Mouse (Mus musculus): ENCODE data around the gene Arhgap19. TPM values are rescaled to one million over a fixed set of nuclear protein-coding genes. Genes with fewer than 3 reads are reported as not detected.
A peak's percentile ranks its signal among the peaks of the same experiment; 100 is the strongest.

Arhgap19 gene
- polyA plus RNA-seq, 1 experiment from 2014 or later = 23.2 TPM

GRCm38 (mm10) chr19:41841105-41841750 is 39.4 kb upstream of the Arhgap19 start:
- Histone ChIP-seq H3K9ac (no peak overlapping the region), H3K4me2 (no peak overlapping the region), H3K36me3 (no peaks in the 10 kb centered on the region), H3K27ac (no peak overlapping the region), H3K4me3 (no peak overlapping the region), H3K27me3 (peaks cover 15% of the 10 kb centered on the region), H3K4me1 (peaks cover 6% of the 10 kb centered on the region), H3K9me3 (no peaks in the 10 kb centered on the region)
- 77% methylated on average over 7 of the region's 7 CpGs for WGBS
- ATAC-seq (ENCODE audit: insufficient number of reproducible peaks, insufficient read depth, low FRiP score, low TSS enrichment, low read depth) = no peak

GRCm38 (mm10) chr19:41839685-41840084 is 37.8 kb upstream of the Arhgap19 start:
- H3K36me3 ChIP-seq = no peaks in the 10 kb centered on the region
- no peak overlapping the region for H3K9ac ChIP-seq
- WGBS = 95% methylated on average over 3 of the region's 3 CpGs
- no peaks in the 10 kb centered on the region for H3K27me3 ChIP-seq
- no peak overlapping the region for H3K4me2 ChIP-seq
- no peaks in the 10 kb centered on the region for H3K9me3 ChIP-seq
- no peak overlapping the region for H3K4me3 ChIP-seq
- no peak overlapping the region for H3K27ac ChIP-seq
- peaks cover 12% of the 10 kb centered on the region for H3K4me1 ChIP-seq
- ATAC-seq (ENCODE audit: insufficient number of reproducible peaks, insufficient read depth, low FRiP score, low TSS enrichment, low read depth) = no peak

- WGBS = 82% methylated on average over 6 of the region's 6 CpGs
- ATAC-seq (ENCODE audit: insufficient number of reproducible peaks, insufficient read depth, low FRiP score, low TSS enrichment, low read depth) = no peak
- Histone ChIP-seq H3K4me2 (no peak overlapping the region), H3K9me3 (no peaks in the 10 kb centered on the region), H3K9ac (no peak overlapping the region), H3K36me3 (no peaks in the 10 kb centered on the region), H3K4me1 (peaks cover 12% of the 10 kb centered on the region), H3K27ac (no peak overlapping the region), H3K27me3 (peaks cover 3% of the 10 kb centered on the region; the same call in 1 of the 2 replicates), H3K4me3 (no peak overlapping the region)
Measured at GRCm38 (mm10) chr19:41838808-41839207, 37.0 kb upstream of the Arhgap19 start.

GRCm38 (mm10) chr19:41837917-41838261 is 36.0 kb upstream of the Arhgap19 start:
- Histone ChIP-seq H3K9me3 (no peaks in the 10 kb centered on the region), H3K27ac (no peak overlapping the region; the same call in 1 of the 2 replicates), H3K4me3 (no peak overlapping the region), H3K4me2 (no peak overlapping the region; the same call in 1 of the 2 replicates), H3K36me3 (no peaks in the 10 kb centered on the region), H3K27me3 (peaks cover 12% of the 10 kb centered on the region), H3K9ac (no peak overlapping the region), H3K4me1 (peaks cover 12% of the 10 kb centered on the region)
- ATAC-seq (ENCODE audit: insufficient number of reproducible peaks, insufficient read depth, low FRiP score, low TSS enrichment, low read depth) = no peak
- WGBS = 62% methylated on average over 4 of the region's 4 CpGs

GRCm38 (mm10) chr19:41837194-41837916 is 35.5 kb upstream of the Arhgap19 start:
- Histone ChIP-seq H3K9ac (0 out of 2 replicates have a peak overlapping the region, but pooled peaks have one; percentile 32), H3K4me3 (no peak overlapping the region), H3K36me3 (no peaks in the 10 kb centered on the region), H3K4me1 (peaks cover 15% of the 10 kb centered on the region), H3K4me2 (no peak overlapping the region), H3K27ac (no peak overlapping the region; the same call in 1 of the 2 replicates), H3K9me3 (no peaks in the 10 kb centered on the region), H3K27me3 (peaks cover 17% of the 10 kb centered on the region)
- 61% methylated on average over 9 of the region's 9 CpGs for WGBS
- no peak for ATAC-seq (ENCODE audit: insufficient number of reproducible peaks, insufficient read depth, low FRiP score, low TSS enrichment, low read depth)

- Histone ChIP-seq H3K4me1 (peaks cover 19% of the 10 kb centered on the region), H3K27ac (no peak overlapping the region), H3K36me3 (no peaks in the 10 kb centered on the region), H3K4me2 (no peak overlapping the region), H3K27me3 (peaks cover 23% of the 10 kb centered on the region), H3K4me3 (no peak overlapping the region), H3K9me3 (no peaks in the 10 kb centered on the region), H3K9ac (no peak overlapping the region)
- 59% methylated on average over 3 of the region's 3 CpGs for WGBS
- ATAC-seq (ENCODE audit: insufficient number of reproducible peaks, insufficient read depth, low FRiP score, low TSS enrichment, low read depth) = no peak
Measured at GRCm38 (mm10) chr19:41836719-41837118, 34.9 kb upstream of the Arhgap19 start.

DNA sequence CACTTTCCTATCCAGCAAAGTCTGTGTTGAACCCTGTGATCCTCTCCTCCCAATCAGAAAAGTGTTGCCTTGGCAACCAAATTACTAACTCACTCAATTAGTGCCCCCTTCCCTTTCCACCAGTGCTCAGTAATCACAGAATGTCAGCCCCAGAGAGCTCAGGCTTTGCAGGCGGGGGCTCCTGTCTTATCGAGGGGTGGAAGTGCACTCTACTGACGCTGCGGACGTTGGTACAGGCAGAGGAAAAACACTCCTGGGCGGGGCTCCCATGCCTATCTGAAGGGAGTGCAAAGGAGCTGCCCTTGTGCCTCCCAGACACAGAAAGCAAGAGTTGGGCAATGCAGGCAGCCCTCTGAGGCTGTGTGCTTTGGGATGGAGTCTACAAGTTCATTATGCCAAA is 34.0 kb upstream of the Arhgap19 start:
- peaks cover 31% of the 10 kb centered on the region for H3K27me3 ChIP-seq
- H3K4me3 ChIP-seq = peak overlapping the region; percentile 14; the same call in 1 of the 2 replicates
- WGBS = 2% methylated on average over 6 of the region's 6 CpGs
- H3K4me1 ChIP-seq = peaks cover 27% of the 10 kb centered on the region
- no peaks in the 10 kb centered on the region for H3K36me3 ChIP-seq
- 0 out of 2 replicates have a peak overlapping the region, but pooled peaks have one; percentile 51 for H3K27ac ChIP-seq
- H3K9ac ChIP-seq = 0 out of 2 replicates have a peak overlapping the region, but pooled peaks have one; percentile 36
- peak overlapping the region; percentile 47 for H3K4me2 ChIP-seq
- no peaks in the 10 kb centered on the region for H3K9me3 ChIP-seq
- ATAC-seq (ENCODE audit: insufficient number of reproducible peaks, insufficient read depth, low FRiP score, low TSS enrichment, low read depth) = no peak

- 53% methylated on average over 6 of the region's 6 CpGs for WGBS
- Histone ChIP-seq H3K4me2 (peak overlapping the region; percentile 47; the same call in 1 of the 2 replicates), H3K4me1 (peaks cover 32% of the 10 kb centered on the region), H3K9me3 (no peaks in the 10 kb centered on the region), H3K9ac (no peak overlapping the region), H3K27ac (no peak overlapping the region), H3K27me3 (peaks cover 35% of the 10 kb centered on the region), H3K36me3 (no peaks in the 10 kb centered on the region), H3K4me3 (no peak overlapping the region; the same call in 1 of the 2 replicates)
- no peak for ATAC-seq (ENCODE audit: insufficient number of reproducible peaks, insufficient read depth, low FRiP score, low TSS enrichment, low read depth)
Measured at GRCm38 (mm10) chr19:41835407-41835806, 33.6 kb upstream of the Arhgap19 start.

GRCm38 (mm10) chr19:41832501-41833201 is 30.8 kb upstream of the Arhgap19 start:
- Histone ChIP-seq H3K9ac (no peak overlapping the region), H3K36me3 (no peaks in the 10 kb centered on the region), H3K4me3 (no peak overlapping the region), H3K9me3 (no peaks in the 10 kb centered on the region), H3K27me3 (peaks cover 38% of the 10 kb centered on the region), H3K4me2 (no peak overlapping the region; the same call in 1 of the 2 replicates), H3K4me1 (peaks cover 30% of the 10 kb centered on the region), H3K27ac (no peak overlapping the region)
- WGBS = 66% methylated on average over 13 of the region's 13 CpGs
- no peak for ATAC-seq (ENCODE audit: insufficient number of reproducible peaks, insufficient read depth, low FRiP score, low TSS enrichment, low read depth)

DNA sequence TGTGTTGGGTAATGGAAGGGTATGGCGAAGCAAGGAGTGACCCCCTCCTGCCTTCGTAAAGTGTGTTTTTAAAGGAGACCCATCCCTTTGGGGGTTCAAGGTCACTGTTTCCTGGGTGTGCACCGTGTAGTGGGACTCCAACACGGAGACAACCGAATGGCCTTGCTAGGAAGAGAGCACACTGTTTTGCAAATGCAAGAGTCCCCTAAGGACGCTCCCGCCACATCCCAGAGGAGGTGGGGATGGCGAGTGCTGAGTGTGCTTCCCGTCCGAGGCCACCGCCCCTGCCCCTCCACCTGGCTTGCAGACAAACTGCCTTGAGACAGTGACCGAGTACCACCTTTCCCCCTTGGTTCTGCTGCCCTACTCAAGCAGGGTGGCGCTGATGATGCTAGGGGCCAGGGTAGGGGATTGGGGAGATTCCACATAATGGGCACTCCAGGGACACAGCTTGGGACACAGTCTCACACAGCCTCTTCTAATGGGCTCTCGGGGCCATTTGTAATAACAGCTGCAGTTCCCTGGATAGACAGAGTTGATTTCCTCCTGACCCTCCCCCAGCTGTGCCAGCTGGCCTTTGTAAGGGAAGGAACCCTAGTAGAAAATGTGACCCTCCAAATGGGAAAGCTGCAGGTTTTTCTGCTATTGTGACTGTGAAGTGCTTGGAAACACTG is 30.0 kb upstream of the Arhgap19 start:
- no peak for ATAC-seq (ENCODE audit: insufficient number of reproducible peaks, insufficient read depth, low FRiP score, low TSS enrichment, low read depth)
- Histone ChIP-seq H3K27ac (no peak overlapping the region), H3K9me3 (no peaks in the 10 kb centered on the region), H3K4me1 (peaks cover 30% of the 10 kb centered on the region), H3K4me2 (peak overlapping the region; percentile 98), H3K4me3 (peak overlapping the region; percentile 73), H3K27me3 (peaks cover 38% of the 10 kb centered on the region), H3K9ac (peak overlapping the region; percentile 36; the same call in 1 of the 2 replicates), H3K36me3 (no peaks in the 10 kb centered on the region)
- WGBS = 10% methylated on average over 14 of the region's 14 CpGs

GRCm38 (mm10) chr19:41831101-41831570 is 29.3 kb upstream of the Arhgap19 start:
- WGBS = 2% methylated on average over 19 of the region's 19 CpGs

More at GRCm38 (mm10) chr19:41831101-41831570, 29.3 kb upstream of the Arhgap19 start:
- no peak overlapping the region for H3K27ac ChIP-seq
- H3K4me1 ChIP-seq = peaks cover 30% of the 10 kb centered on the region
- peak overlapping the region; percentile 75 for H3K9ac ChIP-seq
- peak overlapping the region; percentile 98 for H3K4me2 ChIP-seq
- H3K27me3 ChIP-seq = peaks cover 38% of the 10 kb centered on the region
- H3K36me3 ChIP-seq = no peaks in the 10 kb centered on the region
- no peaks in the 10 kb centered on the region for H3K9me3 ChIP-seq
- H3K4me3 ChIP-seq = peak overlapping the region; percentile 73
- ATAC-seq (ENCODE audit: insufficient number of reproducible peaks, insufficient read depth, low FRiP score, low TSS enrichment, low read depth) = no peak

Measured in embryonic facial prominence, embryonic 13.5 days (tissue).